Mouse (Mus musculus) lung, embryonic 16.5 days (tissue): ENCODE data around the gene Fam222a. TPM values are rescaled to one million over a fixed set of nuclear protein-coding genes. Genes with fewer than 3 reads are reported as not detected.

Experiments used
- ATAC-seq: fragments of 200-750 bp; cut with Nextera tagmentation; 2 replicates; pipeline ENCODE4 v1.8.0; 2017; ENCODE audit warnings: low read depth, mild to moderate bottlenecking, moderate library complexity
- H3K27ac ChIP-seq: fragments of 300-500 bp; sonication (generic); 2 replicates; pipeline ENCODE4 v1.5.1; 2014; ENCODE audit warnings: mild to moderate bottlenecking, control low read depth, low read length
- H3K27me3 ChIP-seq: fragments of 300-500 bp; sonication (generic); 2 replicates; pipeline ENCODE4 v1.6.1; 2014; ENCODE audit warnings: low read depth, low read length, mixed read lengths; ENCODE audit not compliant: control insufficient read depth, insufficient read depth
- H3K36me3 ChIP-seq: fragments of 300-500 bp; sonication (generic); 2 replicates; pipeline ENCODE4 v1.6.1; 2014; ENCODE audit warnings: low read length; ENCODE audit not compliant: control insufficient read depth, insufficient read depth
- H3K4me1 ChIP-seq: fragments of 300-500 bp; sonication (generic); replicated peaks from 2 replicates; pipeline ENCODE4 v1.6.1; 2014; ENCODE audit warnings: low read length, mixed read lengths; ENCODE audit not compliant: control insufficient read depth, insufficient read depth
- H3K4me2 ChIP-seq: fragments of 300-500 bp; sonication (generic); 2 replicates; pipeline ENCODE4 v1.6.1; 2014; ENCODE audit warnings: low read depth, low read length, control low read depth
- H3K4me3 ChIP-seq: fragments of 300-500 bp; sonication (generic); 2 replicates; pipeline ENCODE4 v1.5.1; 2014; ENCODE audit warnings: mild to moderate bottlenecking, low read length, control low read depth
- H3K9ac ChIP-seq: fragments of 300-500 bp; sonication (generic); 2 replicates; pipeline ENCODE4 v1.6.1; 2014; ENCODE audit warnings: low read length, control low read depth
- H3K9me3 ChIP-seq: fragments of 300-500 bp; sonication (generic); 2 replicates; pipeline ENCODE4 v1.6.1; 2016; ENCODE audit warnings: low read length; ENCODE audit not compliant: control insufficient read depth
- WGBS: fragments of 180-500 bp; shearing (Covaris S2); extraction: QIAGEN DNeasy Blood & Tissue Kit; methylation state at CpG from one replicate; pipeline ENCODE4 v1.1.7; 2014; 5-methylcytosine and 5-hydroxymethylcytosine counted together
- polyA plus RNA-seq: library from polyadenylated mRNA; unstranded; fragments of >200 nt; fragmentation: Nextera tagmentation; extraction: Ambion mirVana; gene quantifications from 2 replicates; pipeline ENCODE4 v1.2.1, GENCODE M21; 2015

The Fam222a gene
- 2.2 and 2.3 TPM in 2 replicates for polyA plus RNA-seq

DNA sequence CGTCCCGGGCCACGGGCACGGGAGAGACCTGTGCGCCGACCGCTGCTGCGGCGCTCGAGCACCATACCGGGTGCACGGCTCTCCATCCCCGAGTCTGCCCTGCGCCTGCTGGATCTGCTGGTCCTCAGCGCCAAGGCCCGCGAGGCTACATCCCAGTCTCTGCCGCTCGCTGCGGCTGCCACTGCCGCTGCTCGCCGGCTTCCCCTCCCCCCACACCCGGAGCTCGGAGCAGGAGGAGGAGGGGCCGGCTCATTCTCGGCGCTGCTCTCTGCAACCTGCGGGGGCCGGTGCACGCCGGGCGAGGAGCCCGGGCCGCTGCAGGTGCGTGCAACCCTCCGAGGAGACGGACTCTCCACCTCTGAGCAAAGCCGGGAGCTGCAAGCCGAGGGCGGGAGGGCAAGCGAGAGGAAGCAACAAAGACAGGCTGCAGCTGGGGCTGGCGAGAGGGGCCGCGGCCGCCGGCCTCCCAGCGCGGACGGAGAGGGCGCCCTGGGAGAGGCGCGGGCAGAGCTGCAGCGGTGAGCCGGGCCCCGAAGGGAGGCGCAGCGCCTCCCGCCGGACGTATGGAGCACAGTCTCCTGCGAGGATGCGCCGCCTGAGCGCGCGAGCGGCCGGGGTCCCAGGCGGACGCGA lies at the start of gene Fam222a:
TSS of gene Fam222a (plus strand) at position 452 of the 633 bp plus-strand sequence.
- WGBS: under 1% methylated on average over 54 of the region's 72 CpGs
- Histone ChIP-seq H3K4me3 (peak within 1 kb of the TSS; percentile 66), H3K4me1 (peaks cover 49% of the 10 kb centered on the region), H3K36me3 (no peaks in the 10 kb centered on the region), H3K27ac (peak within 1 kb of the TSS; percentile 73), H3K9ac (peak within 1 kb of the TSS; percentile 69), H3K4me2 (peak within 1 kb of the TSS; percentile 99), H3K9me3 (peaks cover 9% of the 10 kb centered on the region), H3K27me3 (peaks cover 15% of the 10 kb centered on the region)
- ATAC-seq: peak; percentile 55

- Histone ChIP-seq H3K9me3 (no peaks in the 10 kb centered on the region), H3K9ac (no peak overlapping the region), H3K36me3 (no peaks in the 10 kb centered on the region), H3K4me1 (no peaks in the 10 kb centered on the region), H3K4me2 (no peak overlapping the region), H3K27ac (no peak overlapping the region), H3K27me3 (no peaks in the 10 kb centered on the region), H3K4me3 (no peak overlapping the region)
- 79% methylated on average over 6 of the region's 6 CpGs for WGBS
- ATAC-seq: no peak
Observed at GRCm38 (mm10) chr5:114528355-114528754, 39.5 kb upstream of the Fam222a start.

DNA sequence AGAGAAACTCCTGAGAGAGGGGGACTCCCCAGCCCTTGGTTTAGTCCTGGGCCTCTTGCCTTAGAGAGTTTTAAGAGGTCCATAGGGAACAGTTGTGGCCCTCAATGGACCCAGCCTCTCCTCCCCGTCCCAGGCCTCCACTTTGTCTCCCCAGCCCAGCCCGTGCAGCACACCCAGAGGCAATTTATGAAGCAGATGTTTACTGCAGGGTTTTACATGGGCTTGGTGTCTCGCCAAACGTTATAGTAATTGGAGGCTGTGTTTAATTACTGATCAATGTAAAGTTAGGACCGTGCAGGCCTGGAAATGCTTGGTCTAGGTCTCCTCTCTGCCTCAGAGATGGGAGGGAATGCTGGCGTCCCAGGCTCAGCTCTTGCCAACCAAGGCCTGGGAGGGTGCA lies 37.5 kb upstream of the Fam222a start:
- Histone ChIP-seq H3K4me1 (no peaks in the 10 kb centered on the region), H3K4me2 (no peak overlapping the region), H3K36me3 (no peaks in the 10 kb centered on the region), H3K27ac (no peak overlapping the region), H3K27me3 (no peaks in the 10 kb centered on the region), H3K4me3 (no peak overlapping the region), H3K9ac (no peak overlapping the region), H3K9me3 (no peaks in the 10 kb centered on the region)
- no peak for ATAC-seq
- 67% methylated on average over 6 of the region's 6 CpGs for WGBS

DNA sequence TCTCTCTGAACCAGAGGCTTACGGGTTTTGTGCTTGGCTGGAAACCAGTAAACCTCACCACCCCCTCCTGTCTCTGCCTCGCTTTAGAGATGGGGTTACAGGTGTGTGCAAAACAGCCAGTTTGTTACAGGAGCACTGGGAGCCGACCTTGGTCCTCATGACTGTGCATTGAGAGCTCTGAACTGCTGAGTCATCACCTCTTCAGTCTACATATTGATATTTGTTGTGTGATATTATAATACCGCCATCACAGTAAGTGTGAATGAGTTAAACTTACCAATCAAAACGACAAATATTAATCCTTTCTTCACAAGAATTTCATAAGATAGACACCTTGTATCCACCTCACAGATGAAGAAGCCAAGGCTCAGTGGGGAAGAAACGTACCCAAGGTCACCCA lies 35.8 kb upstream of the Fam222a start:
- 67% methylated on average over 6 of the region's 6 CpGs for WGBS
- Histone ChIP-seq H3K27ac (no peak overlapping the region), H3K9ac (no peak overlapping the region), H3K36me3 (no peaks in the 10 kb centered on the region), H3K4me1 (no peaks in the 10 kb centered on the region), H3K9me3 (no peaks in the 10 kb centered on the region), H3K4me3 (no peak overlapping the region), H3K4me2 (no peak overlapping the region), H3K27me3 (peaks cover under 1% of the 10 kb centered on the region; the same call in 1 of the 2 replicates)
- no peak for ATAC-seq

DNA sequence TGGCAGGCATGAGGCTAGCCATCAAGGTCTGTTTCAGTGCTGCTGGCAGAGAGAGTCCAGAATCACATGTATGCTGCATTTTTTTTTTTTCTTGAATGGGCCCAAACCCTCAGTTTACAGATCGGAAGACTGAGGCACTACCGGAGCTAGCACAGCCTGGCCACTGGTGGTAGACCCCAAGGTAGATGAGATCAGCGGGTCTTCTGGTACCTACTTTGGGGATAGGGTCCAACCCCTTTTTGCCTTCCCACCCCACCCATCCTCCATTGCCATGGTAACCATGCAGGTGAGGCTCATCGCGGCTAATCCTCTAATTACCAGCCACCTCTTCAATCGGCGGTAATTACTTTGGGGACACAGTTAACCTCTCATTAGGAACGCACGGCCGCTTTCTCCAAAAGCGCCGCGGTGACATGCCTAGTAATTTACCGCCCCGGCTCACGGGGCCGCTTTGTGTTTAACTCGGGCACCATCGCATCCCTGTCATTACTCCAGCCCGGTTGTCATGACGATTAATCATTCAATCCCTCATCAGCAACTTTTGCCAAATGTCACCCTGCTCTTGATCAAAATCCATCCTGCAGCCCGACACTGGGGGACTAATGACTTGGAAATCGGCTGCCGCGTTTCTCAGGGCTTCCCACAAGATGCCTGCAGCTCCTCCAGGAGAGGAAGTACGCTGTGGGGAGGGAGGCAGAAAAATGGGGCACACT lies 30.4 kb upstream of the Fam222a start:
- Histone ChIP-seq H3K9ac (no peak overlapping the region; the same call in 1 of the 2 replicates), H3K36me3 (no peaks in the 10 kb centered on the region), H3K4me2 (peak overlapping the region; percentile 33), H3K27me3 (peaks cover 6% of the 10 kb centered on the region; the same call in 1 of the 2 replicates), H3K4me1 (peaks cover 4% of the 10 kb centered on the region; the same call in 1 of the 2 replicates), H3K27ac (no peak overlapping the region), H3K4me3 (no peak overlapping the region), H3K9me3 (no peaks in the 10 kb centered on the region)
- ATAC-seq: 0 out of 2 replicates have a peak, but pooled peaks have one; percentile 11
- WGBS: 13% methylated on average over 26 of the region's 26 CpGs

DNA sequence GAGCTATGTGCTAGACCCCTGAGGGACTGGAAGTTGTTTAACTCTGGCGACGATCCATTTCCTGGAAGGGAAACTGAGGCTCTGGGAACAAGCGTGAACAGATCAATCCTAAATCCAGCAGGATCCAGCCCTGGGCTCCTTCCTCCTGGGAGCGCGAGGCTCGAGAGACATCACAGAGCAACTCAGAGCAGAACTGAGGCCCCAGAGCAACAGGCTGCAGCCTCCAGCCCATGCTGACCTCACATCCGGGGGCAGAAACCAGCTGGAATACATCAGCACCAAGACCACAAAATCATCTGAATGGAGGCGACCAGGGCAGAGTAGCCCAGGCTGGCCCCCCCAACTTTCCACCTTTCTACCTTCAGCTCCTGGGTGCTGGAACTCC lies 29.8 kb upstream of the Fam222a start:
- H3K4me2 ChIP-seq: peak overlapping the region; percentile 33
- peaks cover 4% of the 10 kb centered on the region; the same call in 1 of the 2 replicates for H3K4me1 ChIP-seq
- no peak overlapping the region; the same call in 1 of the 2 replicates for H3K9ac ChIP-seq
- H3K4me3 ChIP-seq: no peak overlapping the region
- 16% methylated on average over 8 of the region's 8 CpGs for whole genome bisulfite sequencing
- no peaks in the 10 kb centered on the region for H3K36me3 ChIP-seq
- H3K9me3 ChIP-seq: no peaks in the 10 kb centered on the region
- H3K27me3 ChIP-seq: peaks cover 6% of the 10 kb centered on the region; the same call in 1 of the 2 replicates
- H3K27ac ChIP-seq: no peak overlapping the region
- peak; percentile 66 for ATAC-seq

- Histone ChIP-seq H3K4me1 (peaks cover 4% of the 10 kb centered on the region; the same call in 1 of the 2 replicates), H3K36me3 (no peaks in the 10 kb centered on the region), H3K4me3 (no peak overlapping the region), H3K4me2 (no peak overlapping the region), H3K27ac (no peak overlapping the region), H3K9ac (no peak overlapping the region), H3K9me3 (no peaks in the 10 kb centered on the region), H3K27me3 (peaks cover 6% of the 10 kb centered on the region; the same call in 1 of the 2 replicates)
- peak; percentile 32; the same call in 1 of the 2 replicates for ATAC-seq
- 48% methylated on average over 4 of the region's 4 CpGs for WGBS
Observed at GRCm38 (mm10) chr5:114538752-114539151, 29.1 kb upstream of the Fam222a start.

GRCm38 (mm10) chr5:114539766-114540165 lies 28.1 kb upstream of the Fam222a start:
- Histone ChIP-seq H3K4me2 (no peak overlapping the region), H3K4me3 (no peak overlapping the region), H3K9ac (no peak overlapping the region), H3K27me3 (peaks cover 6% of the 10 kb centered on the region; the same call in 1 of the 2 replicates), H3K36me3 (no peaks in the 10 kb centered on the region), H3K9me3 (no peaks in the 10 kb centered on the region), H3K4me1 (peaks cover 4% of the 10 kb centered on the region; the same call in 1 of the 2 replicates), H3K27ac (no peak overlapping the region)
- WGBS: 64% methylated on average over 6 of the region's 6 CpGs
- ATAC-seq: no peak
